ENCODE assay signal across 17 mouse cellular contexts in genomic region chr14:30596407-30596806, GRCm38 (mm10). TPM values are rescaled to one million over a fixed set of nuclear protein-coding genes. Genes with fewer than 3 reads are reported as not detected.
DNase-seq lines count a peak whose midpoint lies in the region; ATAC-seq and TF ChIP-seq lines count a peak whose summit lies in the region.
"Had no signal": no experiment of that assay in that cellular context is flagged by ENCODE, and none has a peak within 500 bp of the region (broad histone marks: within the 10 kb centered on the region; RNA-seq: fewer than 3 reads in every experiment).

No protein-coding gene starts in this region.

- no peak overlapping the region for H3K9ac ChIP-seq in midbrain, embryonic 11.5 days (ENCODE audit: low read length)
- no peak overlapping the region for H3K9ac ChIP-seq in midbrain, postnatal 0 days (replicated peaks; ENCODE audit: low read length, poor library complexity, severe bottlenecking)
- H3K9ac ChIP-seq in intestine, embryonic 15.5 days = no peak overlapping the region
- H3K9ac ChIP-seq: embryonic facial prominence, embryonic 12.5 days; forebrain, embryonic 15.5 days; hindbrain, embryonic 13.5 days had no signal

- no peak for TF ChIP-seq CTCF in midbrain, postnatal 0 days (IDR thresholded peaks at IDR 0.05)

- no peaks in the 10 kb centered on the region for H3K9me3 ChIP-seq in midbrain, embryonic 11.5 days (ENCODE audit: control insufficient read depth, low read length)
- no peaks in the 10 kb centered on the region for H3K9me3 ChIP-seq in midbrain, postnatal 0 days (ENCODE audit: low read length)
- H3K9me3 ChIP-seq in intestine, embryonic 15.5 days = no peaks in the 10 kb centered on the region
- H3K9me3 ChIP-seq: embryonic facial prominence, embryonic 12.5 days; forebrain, embryonic 15.5 days; G1E; heart, embryonic 10.5 days; hindbrain, embryonic 13.5 days had no signal

- no peak overlapping the region for H3K4me3 ChIP-seq in midbrain, embryonic 11.5 days (ENCODE audit: low read depth, low read length)
- H3K4me3 ChIP-seq in midbrain, postnatal 0 days (ENCODE audit: low read depth, low read length) = no peak overlapping the region
- H3K4me3 ChIP-seq in intestine, embryonic 15.5 days (replicated peaks) = no peak overlapping the region
- H3K4me3 ChIP-seq: embryonic facial prominence, embryonic 12.5 days; forebrain, embryonic 15.5 days; heart, embryonic 10.5 days; hindbrain, embryonic 13.5 days had no signal

- no peak overlapping the region for H3K27ac ChIP-seq in midbrain, embryonic 11.5 days (ENCODE audit: low read depth, low read length)
- H3K27ac ChIP-seq in midbrain, postnatal 0 days (ENCODE audit: low read depth, low read length) = no peak overlapping the region
- H3K27ac ChIP-seq in intestine, embryonic 15.5 days = no peak overlapping the region
- H3K27ac ChIP-seq: embryonic facial prominence, embryonic 12.5 days; forebrain, embryonic 15.5 days; heart, embryonic 10.5 days; hindbrain, embryonic 13.5 days; hindbrain, postnatal 0 days had no signal

- H3K36me3 ChIP-seq in midbrain, embryonic 11.5 days (ENCODE audit: control insufficient read depth, insufficient read depth, low read length) = no peaks in the 10 kb centered on the region
- no peaks in the 10 kb centered on the region for H3K36me3 ChIP-seq in midbrain, postnatal 0 days (ENCODE audit: insufficient read depth, low read length)
- peaks cover 8% of the 10 kb centered on the region; the same call in 1 of the 2 replicates for H3K36me3 ChIP-seq in intestine, embryonic 15.5 days
- H3K36me3 ChIP-seq in splenic B cell, adult 2 months (ENCODE audit: control insufficient read depth, insufficient read depth, low read length, poor library complexity, severe bottlenecking) = peaks cover 9% of the 10 kb centered on the region
- H3K36me3 ChIP-seq: forebrain, embryonic 15.5 days had no signal

- DNase-seq in midbrain, embryonic 11.5 days (ENCODE audit: low spot score, missing footprints) = peak; percentile 8
- DNase-seq in midbrain, postnatal 0 days (ENCODE audit: low spot score) = no peak
- DNase-seq in splenic B cell, adult 2 months (ENCODE audit: low read depth, low spot score) = peak; percentile 41
- no peak for DNase-seq in urinary bladder, postnatal 10 days (ENCODE audit: low spot score)
- DNase-seq in left cerebral cortex, adult 11 months (ENCODE audit: low spot score) = no peak
- no peak for DNase-seq in frontal cortex, adult 2 months (ENCODE audit: extremely low spot score in 1 of 2, low spot score in 1 of 2)
- DNase-seq: cerebellum, adult 11 months; cerebellum, adult 8-10 months; embryo, embryonic 11 days; heart, postnatal 14 days had no signal

- ATAC-seq in midbrain, embryonic 11.5 days (ENCODE audit: low FRiP score) = no peak
- ATAC-seq in midbrain, postnatal 0 days (ENCODE audit: low FRiP score) = no peak
- ATAC-seq in intestine, embryonic 15.5 days = peak; percentile 37
- ATAC-seq: forebrain, embryonic 15.5 days; hindbrain, postnatal 0 days had no signal

- WGBS in midbrain, embryonic 11.5 days = 90% methylated on average over 3 of the region's 3 CpGs
- 92% methylated on average over 3 of the region's 3 CpGs for WGBS in midbrain, postnatal 0 days
- 49% methylated on average over 3 of the region's 3 CpGs for WGBS in intestine, embryonic 15.5 days

- no peaks in the 10 kb centered on the region for H3K27me3 ChIP-seq in midbrain, embryonic 11.5 days (ENCODE audit: control insufficient read depth, insufficient read depth, low read length)
- no peaks in the 10 kb centered on the region for H3K27me3 ChIP-seq in midbrain, postnatal 0 days (ENCODE audit: insufficient read depth, low read length)
- no peaks in the 10 kb centered on the region for H3K27me3 ChIP-seq in intestine, embryonic 15.5 days (replicated peaks)
- no peaks in the 10 kb centered on the region for H3K27me3 ChIP-seq in splenic B cell, adult 2 months (ENCODE audit: control insufficient read depth, insufficient read depth, low read length, poor library complexity, severe bottlenecking)
- H3K27me3 ChIP-seq: embryonic facial prominence, embryonic 12.5 days; forebrain, embryonic 15.5 days had no signal

- H3K4me1 ChIP-seq in midbrain, embryonic 11.5 days (ENCODE audit: control insufficient read depth, insufficient read depth, low read length) = peaks cover 20% of the 10 kb centered on the region
- H3K4me1 ChIP-seq in midbrain, postnatal 0 days (ENCODE audit: insufficient read depth, low read length) = no peaks in the 10 kb centered on the region
- H3K4me1 ChIP-seq in intestine, embryonic 15.5 days (replicated peaks) = peaks cover 27% of the 10 kb centered on the region

- no peak overlapping the region for H3K4me2 ChIP-seq in midbrain, embryonic 11.5 days
- no peak overlapping the region for H3K4me2 ChIP-seq in midbrain, postnatal 0 days (ENCODE audit: low read depth, low read length, poor library complexity, severe bottlenecking)
- no peak overlapping the region for H3K4me2 ChIP-seq in intestine, embryonic 15.5 days (replicated peaks)
- H3K4me2 ChIP-seq: embryonic facial prominence, embryonic 12.5 days; forebrain, embryonic 15.5 days; hindbrain, embryonic 13.5 days had no signal

RNA-seq across cellular contexts. Expression of gene Prkcd, which starts 29.6 kb away (rescaled TPM):
- 17.6 and 20.1 TPM in 2 replicates for polyA plus RNA-seq in midbrain, embryonic 11.5 days (2014; fragmentation: Nextera tagmentation; extraction: Ambion mirVana)
- total RNA-seq in midbrain, postnatal 0 days (2014; rRNA removed) = 17.0 and 19.1 TPM in 2 replicates
- 12.1 and 13.2 TPM in 2 replicates for polyA plus RNA-seq in midbrain, postnatal 0 days (2015; fragmentation: Nextera tagmentation; extraction: Ambion mirVana)
- 57.2 and 58.3 TPM in 2 replicates for polyA plus RNA-seq in intestine, embryonic 15.5 days (2015; fragmentation: Nextera tagmentation; extraction: Ambion mirVana)
- 17.1 and 18.9 TPM in 2 replicates for polyA plus RNA-seq in frontal cortex, adult 2 months (2012; rRNA removed)

RNA-seq across cellular contexts. Expression of gene Tkt, which starts 48.2 kb away (rescaled TPM):
- 135 and 154 TPM in 2 replicates for polyA plus RNA-seq in midbrain, embryonic 11.5 days (2014; fragmentation: Nextera tagmentation; extraction: Ambion mirVana)
- 364 and 388 TPM in 2 replicates for total RNA-seq in midbrain, postnatal 0 days (2014; rRNA removed)
- polyA plus RNA-seq in midbrain, postnatal 0 days (2015; fragmentation: Nextera tagmentation; extraction: Ambion mirVana) = 241 and 251 TPM in 2 replicates
- 358 and 367 TPM in 2 replicates for polyA plus RNA-seq in intestine, embryonic 15.5 days (2015; fragmentation: Nextera tagmentation; extraction: Ambion mirVana)
- 131 and 143 TPM in 2 replicates for polyA plus RNA-seq in frontal cortex, adult 2 months (2012; rRNA removed)

RNA-seq across cellular contexts. Expression of gene Rft1, which starts 57.8 kb away (rescaled TPM):
- polyA plus RNA-seq in midbrain, embryonic 11.5 days (2014; fragmentation: Nextera tagmentation; extraction: Ambion mirVana) = 11.0 and 12.3 TPM in 2 replicates
- total RNA-seq in midbrain, postnatal 0 days (2014; rRNA removed) = 12.3 and 12.6 TPM in 2 replicates
- polyA plus RNA-seq in midbrain, postnatal 0 days (2015; fragmentation: Nextera tagmentation; extraction: Ambion mirVana) = 9.6 TPM in 2 replicates
- polyA plus RNA-seq in intestine, embryonic 15.5 days (2015; fragmentation: Nextera tagmentation; extraction: Ambion mirVana) = 12.6 and 15.0 TPM in 2 replicates
- 12.1 and 12.9 TPM in 2 replicates for polyA plus RNA-seq in frontal cortex, adult 2 months (2012; rRNA removed)

Comparison
In these comparisons a context has a peak if more than half of its experiments do, and no peak if none do; other contexts are left out.
1. DNase-seq: peak in midbrain, embryonic 11.5 days (single experiment) and splenic B cell, adult 2 months (single experiment); none in midbrain, postnatal 0 days (single experiment), urinary bladder, postnatal 10 days (single experiment), left cerebral cortex, adult 11 months (single experiment) and frontal cortex, adult 2 months (0 of 2).